Mouse (Mus musculus) kidney, adult 2 months (tissue): ENCODE results near the gene Ankrd13a. TPM values are rescaled to one million over a fixed set of nuclear protein-coding genes. Genes with fewer than 3 reads are reported as not detected.

Experiments
- DNase-seq: peaks from one replicate; pipeline ENCODE4 v3.0.0; 2021
- H3K27ac ChIP-seq: fragments of 200-500 bp; 2 replicates; pipeline ENCODE4 v1.5.1; 2012; ENCODE audit warnings: low read depth, low read length, control low read depth, inconsistent platforms; ENCODE audit not compliant: insufficient read depth
- H3K27me3 ChIP-seq: fragments of 200-500 bp; replicated peaks from 2 replicates; pipeline ENCODE4 v1.6.1; 2012; ENCODE audit warnings: mild to moderate bottlenecking, moderate library complexity, low read length, inconsistent platforms; ENCODE audit not compliant: control insufficient read depth, insufficient read depth
- H3K36me3 ChIP-seq: fragments of 200-500 bp; 2 replicates; pipeline ENCODE4 v1.6.1; 2012; ENCODE audit warnings: mild to moderate bottlenecking, moderate library complexity, low read length, inconsistent platforms; ENCODE audit not compliant: control insufficient read depth, insufficient read depth
- H3K4me1 ChIP-seq: fragments of 200-500 bp; 2 replicates; pipeline ENCODE4 v1.6.1; 2011; ENCODE audit warnings: low read length; ENCODE audit not compliant: control insufficient read depth, insufficient read depth
- H3K4me3 ChIP-seq: fragments of 200-500 bp; 2 replicates; pipeline ENCODE4 v1.5.1; 2011; ENCODE audit warnings: mild to moderate bottlenecking, low read depth, low read length, control low read depth; ENCODE audit not compliant: insufficient read depth
- CTCF ChIP-seq: fragments of 200-500 bp; conservative IDR thresholded peaks from 2 replicates; pipeline ENCODE4 v1.5.1; 2011; ENCODE audit warnings: low read depth, mild to moderate bottlenecking, control low read depth, low read length, moderate library complexity, mixed read lengths; ENCODE audit not compliant: insufficient read depth, insufficient read length
- POLR2A ChIP-seq: fragments of 200-500 bp; IDR thresholded peaks from one replicate; pipeline ENCODE4 v1.6.1; 2011; ENCODE audit warnings: low read depth, low read length, control low read depth
- WGBS: fragments of 180-500 bp; shearing (Covaris S2); methylation state at CpG from one replicate; pipeline ENCODE4 v1.1.7; 2018; 5-methylcytosine and 5-hydroxymethylcytosine counted together
- polyA plus RNA-seq: library from polyadenylated mRNA; depleted of rRNA; stranded (reverse); fragments of >200 nt; gene quantifications from 2 replicates; pipeline ENCODE4 v1.2.3, GENCODE M21; 2012

Ankrd13a gene
- polyA plus RNA-seq, 1 experiment, result 51.6 TPM

DNA sequence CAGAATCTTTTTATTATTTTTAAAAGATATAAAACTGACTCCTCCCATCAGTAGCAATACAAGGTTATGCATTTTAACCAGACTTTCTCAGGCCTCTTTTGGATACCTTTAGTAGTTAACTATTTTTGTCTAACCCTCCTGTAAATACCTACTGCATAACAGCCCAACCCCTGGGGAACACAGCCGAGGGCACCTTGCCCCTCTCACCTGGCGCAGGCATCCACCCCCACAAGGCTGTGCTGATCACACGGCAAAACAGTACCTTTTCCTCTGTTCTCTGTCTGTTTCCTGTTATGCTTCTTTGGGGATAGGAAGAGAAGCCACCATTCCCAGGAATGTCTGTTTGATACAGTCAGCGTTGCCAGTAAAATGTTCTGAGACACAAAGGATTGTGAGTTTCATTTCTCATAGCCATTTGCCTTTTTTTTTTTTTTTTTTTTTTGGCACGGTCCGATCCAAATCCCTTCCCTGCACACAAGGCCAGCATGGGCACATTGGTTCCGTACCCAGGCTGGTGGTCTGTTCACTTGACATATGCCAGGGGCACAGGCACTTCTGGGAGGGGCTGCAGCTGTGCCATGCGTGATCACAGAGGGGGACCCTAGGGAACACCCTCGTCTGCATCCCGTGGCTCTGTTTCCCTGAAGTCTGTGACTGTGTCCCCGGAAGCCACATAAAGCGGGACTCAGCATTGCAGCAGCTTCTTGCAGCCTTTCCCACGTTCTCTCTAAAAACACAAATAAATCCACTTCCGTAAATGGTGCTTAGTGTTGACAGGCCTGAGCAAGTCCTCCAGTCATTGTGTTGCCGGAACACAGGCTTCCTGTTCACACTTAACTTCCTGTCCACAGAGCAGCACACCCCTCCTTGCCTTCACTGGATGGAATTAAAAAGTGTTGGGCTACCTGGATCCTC is 31.2 kb downstream of the Ankrd13a start:
- peak overlapping the region; percentile 45 for H3K27ac ChIP-seq
- peak overlapping the region; percentile 21; the same call in 1 of the 2 replicates for H3K4me3 ChIP-seq
- no peaks in the 10 kb centered on the region for H3K4me1 ChIP-seq
- TF ChIP-seq CTCF (no peak), POLR2A (no peak)
- peaks cover 2% of the 10 kb centered on the region; the same call in 1 of the 2 replicates for H3K36me3 ChIP-seq
- no peaks in the 10 kb centered on the region for H3K27me3 ChIP-seq
- peak; percentile 59 for DNase-seq
- 58% methylated on average over 15 of the region's 15 CpGs for WGBS

DNA sequence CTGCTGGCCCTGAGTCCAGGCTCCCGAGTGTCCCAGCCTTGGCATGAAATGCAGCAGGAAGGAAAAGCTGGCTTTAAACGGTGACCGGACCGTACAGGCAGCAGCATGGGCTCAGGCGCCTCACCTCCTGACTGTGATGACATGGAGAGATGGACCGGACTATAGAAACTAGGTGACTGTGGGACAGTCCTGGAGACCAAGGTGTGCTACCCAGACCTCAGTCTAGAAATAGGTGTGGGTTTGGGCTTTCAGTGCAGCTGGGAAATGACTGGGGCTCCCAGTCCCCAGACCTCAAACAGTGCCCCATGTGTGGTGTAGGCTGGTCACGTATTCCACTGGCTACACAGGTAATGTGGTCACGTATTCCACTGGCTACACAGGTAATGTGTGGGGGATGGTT is 32.2 kb downstream of the Ankrd13a start:
- peak overlapping the region; percentile 45 for H3K27ac ChIP-seq
- H3K4me3 ChIP-seq, result no peak overlapping the region
- H3K4me1 ChIP-seq, result no peaks in the 10 kb centered on the region
- TF ChIP-seq POLR2A, result no peak
- TF ChIP-seq CTCF, result no peak
- no peaks in the 10 kb centered on the region for H3K27me3 ChIP-seq
- WGBS, result 63% methylated on average over 8 of the region's 8 CpGs
- H3K36me3 ChIP-seq, result peaks cover 2% of the 10 kb centered on the region; the same call in 1 of the 2 replicates
- DNase-seq, result peak; percentile 19

DNA sequence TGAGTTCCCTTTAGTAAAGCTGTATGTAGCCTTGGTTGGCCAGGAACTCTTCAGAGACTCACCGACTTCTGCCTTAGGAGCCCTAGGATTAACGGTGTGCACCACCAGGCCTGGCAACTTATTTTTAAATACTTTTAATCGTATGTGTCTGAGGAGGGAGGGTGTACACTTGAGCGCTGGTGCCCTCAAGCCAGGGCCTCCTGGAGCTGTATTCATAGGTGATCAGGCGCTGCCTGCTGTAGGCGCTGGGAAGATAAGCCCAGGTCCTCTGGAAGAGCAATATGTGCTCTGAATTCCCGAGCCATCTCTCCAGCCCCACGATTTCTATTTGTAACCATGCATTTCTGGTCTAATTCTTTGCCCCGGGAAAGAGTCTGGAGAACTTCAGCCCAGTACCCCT is 32.6 kb downstream of the Ankrd13a start:
- no peaks in the 10 kb centered on the region for H3K4me1 ChIP-seq
- TF ChIP-seq POLR2A (no peak), CTCF (no peak)
- peaks cover 2% of the 10 kb centered on the region; the same call in 1 of the 2 replicates for H3K36me3 ChIP-seq
- 52% methylated on average over 9 of the region's 9 CpGs for WGBS
- 0 out of 2 replicates have a peak overlapping the region, but pooled peaks have one; percentile 45 for H3K27ac ChIP-seq
- H3K27me3 ChIP-seq, result no peaks in the 10 kb centered on the region
- H3K4me3 ChIP-seq, result no peak overlapping the region
- no peak for DNase-seq

DNA sequence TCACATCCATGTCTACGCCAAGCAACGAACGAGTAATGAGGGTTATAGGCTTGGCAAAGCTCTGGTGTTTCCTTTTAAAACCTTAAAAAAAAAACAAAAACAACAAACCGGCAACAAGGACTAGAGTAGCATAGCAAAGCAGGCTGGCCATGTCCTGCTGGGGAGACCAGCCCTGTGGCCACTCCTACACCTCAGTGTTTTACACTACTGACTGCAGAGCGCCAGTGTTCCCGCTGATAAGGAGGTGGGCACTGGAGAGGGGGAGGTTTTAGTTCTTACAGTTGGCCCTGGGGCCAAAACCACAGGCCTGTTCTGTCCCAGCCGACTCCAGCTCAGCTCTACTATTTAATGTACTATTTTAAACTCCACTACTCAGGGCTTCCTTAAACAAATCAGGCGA is 33.0 kb downstream of the Ankrd13a start:
- 36% methylated on average over 8 of the region's 8 CpGs for WGBS
- no peaks in the 10 kb centered on the region for H3K27me3 ChIP-seq
- peaks cover 2% of the 10 kb centered on the region; the same call in 1 of the 2 replicates for H3K36me3 ChIP-seq
- no peak for TF ChIP-seq POLR2A
- no peak for TF ChIP-seq CTCF
- H3K27ac ChIP-seq, result no peak overlapping the region
- DNase-seq, result no peak
- H3K4me3 ChIP-seq, result no peak overlapping the region
- no peaks in the 10 kb centered on the region for H3K4me1 ChIP-seq

DNA sequence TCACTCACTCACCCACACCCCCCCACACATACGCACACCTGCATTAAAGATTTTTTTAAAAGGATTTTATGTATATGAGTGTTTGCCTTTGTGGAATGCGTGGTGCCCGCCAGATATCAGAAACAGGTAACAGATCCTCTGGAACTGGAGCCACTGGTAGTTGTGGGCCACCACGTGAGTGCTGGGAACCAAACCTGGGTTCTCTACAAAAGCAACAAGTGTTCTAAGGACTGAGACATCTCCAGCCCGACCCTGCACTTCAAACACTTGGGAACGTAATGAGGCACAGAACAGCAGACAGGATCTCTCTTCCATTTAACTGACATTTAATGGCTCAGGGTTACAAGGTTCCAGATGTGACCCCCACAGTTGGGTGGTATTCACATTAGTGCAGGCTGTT is 33.4 kb downstream of the Ankrd13a start:
- no peaks in the 10 kb centered on the region for H3K27me3 ChIP-seq
- H3K4me3 ChIP-seq, result no peak overlapping the region
- no peaks in the 10 kb centered on the region for H3K4me1 ChIP-seq
- DNase-seq, result no peak
- 78% methylated on average over 6 of the region's 6 CpGs for WGBS
- H3K36me3 ChIP-seq, result peaks cover 2% of the 10 kb centered on the region; the same call in 1 of the 2 replicates
- H3K27ac ChIP-seq, result no peak overlapping the region
- TF ChIP-seq POLR2A (no peak), CTCF (no peak)

DNA sequence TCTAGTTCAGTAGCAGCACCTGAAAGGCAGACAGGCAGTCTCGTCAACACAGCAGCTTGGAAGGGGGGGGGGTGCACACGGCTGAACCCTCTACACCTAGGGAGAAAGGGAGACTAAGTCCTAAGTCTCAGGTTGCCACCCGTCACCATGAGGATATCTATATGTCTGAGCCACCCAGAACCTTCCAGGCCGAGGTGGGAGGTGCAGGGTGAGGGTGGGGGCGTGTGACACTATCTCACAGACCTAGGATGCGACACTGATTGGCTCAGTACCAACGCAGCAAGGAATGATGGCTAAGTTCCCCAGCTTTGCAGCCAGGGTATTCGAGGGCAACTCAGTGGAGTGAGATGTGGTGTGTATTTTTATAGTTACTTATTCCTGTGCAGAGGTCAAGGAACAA is 33.9 kb downstream of the Ankrd13a start:
- H3K4me1 ChIP-seq, result no peaks in the 10 kb centered on the region
- TF ChIP-seq CTCF, result no peak
- no peak for TF ChIP-seq POLR2A
- DNase-seq, result no peak
- H3K27ac ChIP-seq, result no peak overlapping the region
- H3K4me3 ChIP-seq, result no peak overlapping the region
- WGBS, result 69% methylated on average over 8 of the region's 8 CpGs
- peaks cover 2% of the 10 kb centered on the region; the same call in 1 of the 2 replicates for H3K36me3 ChIP-seq
- H3K27me3 ChIP-seq, result no peaks in the 10 kb centered on the region

DNA sequence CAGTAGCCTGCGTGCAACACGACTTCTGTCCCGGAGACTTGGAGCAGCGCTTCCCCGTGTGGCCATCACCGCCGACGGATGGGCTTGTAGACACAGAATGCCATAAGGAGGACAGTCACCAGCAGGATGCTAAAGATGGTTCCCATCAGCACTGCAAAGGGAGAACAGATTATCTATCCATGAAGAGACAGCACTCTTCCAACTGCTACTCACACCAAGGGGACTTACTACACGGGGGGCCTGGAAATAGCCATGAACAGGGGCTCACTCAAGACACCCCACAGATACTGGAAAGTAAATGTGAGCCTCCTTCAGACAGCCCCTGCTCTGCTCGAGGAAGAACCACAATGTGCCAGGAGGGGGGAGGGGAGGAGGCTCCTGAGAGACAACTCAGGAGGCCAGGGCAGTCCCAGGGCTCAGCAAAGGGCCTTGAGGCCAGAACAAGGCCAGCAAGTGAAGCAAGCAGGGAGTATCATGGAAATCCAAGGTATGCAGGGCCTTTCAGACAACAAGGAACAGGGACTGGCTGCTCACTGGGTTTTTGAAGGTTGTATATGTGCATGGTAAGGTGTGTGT is 34.8 kb downstream of the Ankrd13a start:
- Histone ChIP-seq H3K4me1 (no peaks in the 10 kb centered on the region), H3K36me3 (peaks cover 1% of the 10 kb centered on the region; the same call in 1 of the 2 replicates), H3K27ac (no peak overlapping the region), H3K4me3 (no peak overlapping the region), H3K27me3 (no peaks in the 10 kb centered on the region)
- WGBS, result 81% methylated on average over 10 of the region's 10 CpGs
- no peak for DNase-seq
- no peak for TF ChIP-seq CTCF
- TF ChIP-seq POLR2A, result no peak
